ENCODE assay signal across 9 mouse cellular contexts in the genomic region with DNA sequence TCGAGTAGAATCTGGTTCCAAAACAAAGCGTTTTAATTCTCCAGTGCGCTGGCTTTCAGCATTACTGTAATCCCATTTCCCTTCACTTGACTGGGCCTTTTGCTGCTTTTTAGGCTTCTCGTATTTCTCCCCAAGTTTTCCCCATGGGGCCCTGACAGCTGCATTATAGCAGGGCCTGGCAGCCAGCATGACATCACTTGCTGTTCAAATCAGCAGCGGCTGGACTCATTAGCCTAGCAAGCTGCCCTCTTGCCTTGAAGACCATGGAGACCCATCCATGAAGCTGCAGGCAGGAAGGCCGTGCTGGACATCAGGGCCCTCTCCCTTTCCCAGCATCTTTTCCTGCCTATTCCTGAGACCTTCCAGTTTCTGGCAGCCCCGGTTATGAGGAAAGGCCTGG.
DNase-seq lines count a peak whose midpoint lies in the region; ATAC-seq lines count a peak whose summit lies in the region.
"Had no signal": no experiment of that assay in that cellular context is flagged by ENCODE, and none has a peak within 500 bp of the region (broad histone marks: within the 10 kb centered on the region; RNA-seq: fewer than 3 reads in every experiment).

No protein-coding gene starts in this region.

- peak; percentile 23 to 67 for DNase-seq in gastrocnemius, postnatal 4 days (ENCODE audit: low spot score in 2 of 2)
- DNase-seq in gastrocnemius, adult 8-10 months (ENCODE audit: low spot score in 2 of 2), result no peak
- peak; percentile 48 for DNase-seq in Muller cell, postnatal 12 days (ENCODE audit: inconsistent ontology term)
- peak; percentile 65 for DNase-seq in forelimb bud, embryonic 11.5 days (ENCODE audit: low read depth, low spot score)
- DNase-seq in lung, postnatal 14 days, result peak; percentile 17
- DNase-seq in layer of hippocampus, adult 9-11 months, result no peak
- no peak for DNase-seq in layer of hippocampus, postnatal 25 days (ENCODE audit: extremely low spot score in 1 of 2, low spot score in 1 of 2)
- DNase-seq: cerebellum, adult 2 months had no signal

- ATAC-seq in CD4-positive, CD25-positive, alpha-beta regulatory T cell, adult 4 months, result no peak

Comparison
In these comparisons a context has a peak if more than half of its experiments do, and no peak if none do; other contexts are left out.
1. DNase-seq: peak in gastrocnemius, postnatal 4 days (2 of 2), Muller cell, postnatal 12 days (single experiment), forelimb bud, embryonic 11.5 days (single experiment) and lung, postnatal 14 days (single experiment); none in gastrocnemius, adult 8-10 months (0 of 2), layer of hippocampus, adult 9-11 months (single experiment) and layer of hippocampus, postnatal 25 days (0 of 2).